In the genomic region with DNA sequence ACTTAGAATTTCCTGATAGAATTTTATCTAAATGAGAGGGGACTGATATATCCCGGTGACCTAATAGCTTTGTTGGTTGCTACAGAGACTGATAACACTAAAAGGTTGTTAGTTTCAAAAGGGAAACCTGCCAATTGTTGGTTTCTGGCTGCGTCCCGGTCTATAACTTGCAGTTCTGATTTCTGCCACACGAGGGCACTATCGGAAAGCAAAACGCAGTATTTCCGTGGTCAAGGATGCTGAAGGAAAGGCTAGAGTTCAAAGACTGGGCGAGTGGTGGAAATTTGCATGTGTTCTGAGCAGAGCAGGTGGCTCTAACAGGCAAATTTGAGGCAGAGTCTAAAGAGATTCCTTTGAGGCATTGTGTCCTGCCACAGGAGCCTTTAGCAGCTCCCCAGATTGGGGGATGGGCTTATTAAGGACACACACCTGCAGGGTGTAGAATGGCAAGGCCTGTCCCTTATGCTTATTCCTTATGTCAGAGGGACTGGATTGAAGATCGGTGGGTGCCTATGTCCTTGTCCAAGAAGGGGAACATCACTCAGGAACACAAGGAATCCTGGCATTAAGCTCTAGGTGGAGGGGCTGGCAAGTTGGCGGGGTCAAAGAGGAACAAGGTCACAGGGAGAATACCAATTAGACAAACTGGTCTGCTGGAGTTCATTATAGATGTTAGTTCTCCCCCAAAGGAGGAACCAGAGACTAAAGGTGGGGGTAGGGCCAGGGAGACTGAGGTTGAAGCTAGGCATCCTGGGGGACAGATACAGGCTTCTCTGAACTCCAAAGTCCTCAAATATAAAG, we compare ENCODE assay signal across 8 mouse cellular contexts. TPM values are rescaled to one million over a fixed set of nuclear protein-coding genes. Genes with fewer than 3 reads are reported as not detected.
A peak's percentile ranks its signal among the peaks of the same experiment; 100 is the strongest.
DNase-seq lines count a peak whose midpoint lies in the region; ATAC-seq lines count a peak whose summit lies in the region.

No protein-coding gene starts in this region.

- H3K36me3 ChIP-seq in hindbrain, embryonic 14.5 days (replicated peaks; ENCODE audit: control insufficient read depth, insufficient read depth) = no peaks in the 10 kb centered on the region
- no peaks in the 10 kb centered on the region for H3K36me3 ChIP-seq in hindbrain, embryonic 12.5 days
- no peaks in the 10 kb centered on the region for H3K36me3 ChIP-seq in kidney, embryonic 16.5 days (ENCODE audit: insufficient read depth, low read length)
- H3K36me3 ChIP-seq in liver, embryonic 13.5 days = no peaks in the 10 kb centered on the region
- no peaks in the 10 kb centered on the region for H3K36me3 ChIP-seq in neural tube, embryonic 13.5 days

- H3K9me3 ChIP-seq in hindbrain, embryonic 14.5 days (ENCODE audit: control insufficient read depth, low read length) = no peaks in the 10 kb centered on the region
- H3K9me3 ChIP-seq in hindbrain, embryonic 12.5 days (replicated peaks) = no peaks in the 10 kb centered on the region
- H3K9me3 ChIP-seq in kidney, embryonic 16.5 days (ENCODE audit: low read length) = no peaks in the 10 kb centered on the region
- no peaks in the 10 kb centered on the region for H3K9me3 ChIP-seq in liver, embryonic 13.5 days (replicated peaks)
- H3K9me3 ChIP-seq in neural tube, embryonic 13.5 days = no peaks in the 10 kb centered on the region

- 0 out of 2 replicates have a peak, but pooled peaks have one; percentile 14 for ATAC-seq in hindbrain, embryonic 14.5 days (ENCODE audit: low FRiP score)
- ATAC-seq in hindbrain, embryonic 12.5 days (ENCODE audit: low FRiP score) = no peak
- peak; percentile 63; the same call in 1 of the 2 replicates for ATAC-seq in kidney, embryonic 16.5 days (ENCODE audit: low FRiP score, low TSS enrichment)
- no peak for ATAC-seq in liver, embryonic 13.5 days (ENCODE audit: low read depth)
- peak; percentile 32; the same call in 1 of the 2 replicates for ATAC-seq in neural tube, embryonic 13.5 days (ENCODE audit: low read depth)

- no peaks in the 10 kb centered on the region for H3K4me1 ChIP-seq in hindbrain, embryonic 14.5 days (replicated peaks; ENCODE audit: control insufficient read depth, insufficient read depth, low read length)
- H3K4me1 ChIP-seq in hindbrain, embryonic 12.5 days = no peaks in the 10 kb centered on the region
- H3K4me1 ChIP-seq in kidney, embryonic 16.5 days (ENCODE audit: insufficient read depth, low read length) = no peaks in the 10 kb centered on the region
- H3K4me1 ChIP-seq in liver, embryonic 13.5 days (replicated peaks) = peaks cover 6% of the 10 kb centered on the region
- H3K4me1 ChIP-seq in neural tube, embryonic 13.5 days (replicated peaks) = no peaks in the 10 kb centered on the region

- H3K27me3 ChIP-seq in hindbrain, embryonic 14.5 days (ENCODE audit: control insufficient read depth, insufficient read depth, low read length) = 0 out of 2 replicates have a peak, but pooled peaks cover 5% of the 10 kb centered on the region
- no peaks in the 10 kb centered on the region for H3K27me3 ChIP-seq in hindbrain, embryonic 12.5 days
- H3K27me3 ChIP-seq in kidney, embryonic 16.5 days (ENCODE audit: insufficient read depth, low read length) = no peaks in the 10 kb centered on the region; the same call in 1 of the 2 replicates
- no peaks in the 10 kb centered on the region for H3K27me3 ChIP-seq in liver, embryonic 13.5 days
- no peaks in the 10 kb centered on the region for H3K27me3 ChIP-seq in neural tube, embryonic 13.5 days

- H3K4me3 ChIP-seq in hindbrain, embryonic 14.5 days (replicated peaks; ENCODE audit: low read length) = no peak overlapping the region
- H3K4me3 ChIP-seq in hindbrain, embryonic 12.5 days = no peak overlapping the region
- no peak overlapping the region for H3K4me3 ChIP-seq in kidney, embryonic 16.5 days (ENCODE audit: low read length)
- H3K4me3 ChIP-seq in liver, embryonic 13.5 days (replicated peaks) = no peak overlapping the region
- H3K4me3 ChIP-seq in neural tube, embryonic 13.5 days = no peak overlapping the region

- WGBS in hindbrain, embryonic 14.5 days = 17% methylated on average over 10 of the region's 10 CpGs
- WGBS in hindbrain, embryonic 12.5 days = 15% methylated on average over 10 of the region's 10 CpGs
- WGBS in kidney, embryonic 16.5 days = 16% methylated on average over 10 of the region's 10 CpGs
- 10% methylated on average over 10 of the region's 10 CpGs for WGBS in liver, embryonic 13.5 days (ENCODE audit: insufficient replicate concordance)
- WGBS in neural tube, embryonic 13.5 days = 15% methylated on average over 10 of the region's 10 CpGs

- peak; percentile 93 for DNase-seq in hindbrain, embryonic 14.5 days (ENCODE audit: low spot score)
- DNase-seq in cerebellum, postnatal 36 days = peak; percentile 78 to 90
- DNase-seq in gastrocnemius, postnatal 25 days = peak; percentile 28
- DNase-seq in liver, embryonic 13.5 days = peak; percentile 47
- DNase-seq in testis, postnatal 10 days (ENCODE audit: low spot score) = peak; percentile 91

- no peak overlapping the region for H3K27ac ChIP-seq in hindbrain, embryonic 14.5 days
- H3K27ac ChIP-seq in hindbrain, embryonic 12.5 days = no peak overlapping the region
- H3K27ac ChIP-seq in kidney, embryonic 16.5 days (ENCODE audit: low read length) = no peak overlapping the region
- H3K27ac ChIP-seq in liver, embryonic 13.5 days = no peak overlapping the region
- no peak overlapping the region for H3K27ac ChIP-seq in neural tube, embryonic 13.5 days (replicated peaks)

- no peak overlapping the region for H3K9ac ChIP-seq in hindbrain, embryonic 14.5 days
- H3K9ac ChIP-seq in hindbrain, embryonic 12.5 days = no peak overlapping the region
- no peak overlapping the region for H3K9ac ChIP-seq in kidney, embryonic 16.5 days (replicated peaks; ENCODE audit: low read length)
- no peak overlapping the region for H3K9ac ChIP-seq in liver, embryonic 13.5 days
- no peak overlapping the region for H3K9ac ChIP-seq in neural tube, embryonic 13.5 days

- H3K4me2 ChIP-seq in hindbrain, embryonic 14.5 days (replicated peaks) = no peak overlapping the region
- no peak overlapping the region for H3K4me2 ChIP-seq in hindbrain, embryonic 12.5 days (replicated peaks)
- no peak overlapping the region for H3K4me2 ChIP-seq in kidney, embryonic 16.5 days (replicated peaks; ENCODE audit: low read depth, low read length)
- no peak overlapping the region for H3K4me2 ChIP-seq in liver, embryonic 13.5 days
- H3K4me2 ChIP-seq in neural tube, embryonic 13.5 days = no peak overlapping the region

RNA-seq across cellular contexts. Expression of gene Nsrp1, which starts 22.1 kb away (rescaled TPM):
- polyA plus RNA-seq in hindbrain, embryonic 14.5 days (2014; fragmentation: Nextera tagmentation; extraction: Ambion mirVana) = 35.2 and 45.6 TPM in 2 replicates
- polyA plus RNA-seq in hindbrain, embryonic 12.5 days (2016; fragmentation: Nextera tagmentation; extraction: Ambion mirVana) = 71.1 TPM in 2 replicates
- total RNA-seq in gastrocnemius, postnatal 25 days (2021) = 10 to 100 TPM in 1 of 2 experiments, 1 to 10 TPM in 1; 9.5 to 10.3 TPM
- polyA plus RNA-seq in kidney, embryonic 16.5 days (2015; fragmentation: Nextera tagmentation; extraction: Ambion mirVana) = 63.9 and 75.1 TPM in 2 replicates
- 31.9 and 38.4 TPM in 2 replicates for polyA plus RNA-seq in liver, embryonic 13.5 days (2015; fragmentation: Nextera tagmentation; extraction: Ambion mirVana)
- 59.2 and 64.6 TPM in 2 replicates for polyA plus RNA-seq in neural tube, embryonic 13.5 days (2015; fragmentation: Nextera tagmentation; extraction: Ambion mirVana)

Comparison
In these comparisons a context has a peak if more than half of its experiments do, and no peak if none do; other contexts are left out.
1. ATAC-seq: peak in hindbrain, embryonic 14.5 days (single experiment), kidney, embryonic 16.5 days (single experiment) and neural tube, embryonic 13.5 days (single experiment); none in hindbrain, embryonic 12.5 days (single experiment) and liver, embryonic 13.5 days (single experiment).
2. DNase-seq: peak in every context shown above with its lines; median percentile 93 in hindbrain, embryonic 14.5 days; 91 in testis, postnatal 10 days; 84 in cerebellum, postnatal 36 days; 47 in liver, embryonic 13.5 days; 28 in gastrocnemius, postnatal 25 days.